Mouse (Mus musculus) urinary bladder, postnatal 4 days (tissue): Measurements from ENCODE around the gene Chd1.
"Not testable (repeated sequence)": the region's sequence is repeated elsewhere in the genome, so short reads cannot be mapped to it uniquely, and the experiment has no call there.

Experiments
- DNase-seq, 2 experiments: peaks; one replicate each; pipeline ENCODE4 v3.0.0; 2021 to 2022; ENCODE audit warnings: low spot score in 2 of 2

Gene Chd1

GRCm38 (mm10) chr17:15737346-15737917 lies 32.7 kb downstream of the Chd1 start:
- no peak for DNase-seq

GRCm38 (mm10) chr17:15741836-15742235 lies 37.1 kb downstream of the Chd1 start:
- no peak for DNase-seq

- no peak for DNase-seq
Observed at GRCm38 (mm10) chr17:15742953-15743352, 38.2 kb downstream of the Chd1 start.

- no peak for DNase-seq
Observed at GRCm38 (mm10) chr17:15743379-15743778, 38.6 kb downstream of the Chd1 start.

GRCm38 (mm10) chr17:15746696-15747095 lies 41.9 kb downstream of the Chd1 start:
- DNase-seq = no peak

- DNase-seq = no peak
Observed at GRCm38 (mm10) chr17:15748022-15748421, 43.3 kb downstream of the Chd1 start.

- DNase-seq = not testable (repeated sequence)
Observed at GRCm38 (mm10) chr17:15751264-15751663, 46.5 kb downstream of the Chd1 start.

- no peak for DNase-seq
Observed at GRCm38 (mm10) chr17:15761191-15761590, 56.4 kb downstream of the Chd1 start.

GRCm38 (mm10) chr17:15769081-15769724 lies 64.4 kb downstream of the Chd1 start:
- no peak for DNase-seq

- DNase-seq = no peak
Observed at GRCm38 (mm10) chr17:15773956-15774355, 69.2 kb downstream of the Chd1 start.

- no peak for DNase-seq
Observed at GRCm38 (mm10) chr17:15774565-15775215, 69.9 kb downstream of the Chd1 start.

GRCm38 (mm10) chr17:15776349-15776748 lies 71.6 kb downstream of the Chd1 start:
- DNase-seq = no peak

- no peak for DNase-seq
Observed at GRCm38 (mm10) chr17:15777979-15778378, 73.2 kb downstream of the Chd1 start.

GRCm38 (mm10) chr17:15787036-15787435 lies 82.3 kb downstream of the Chd1 start:
- DNase-seq = no peak

- no peak for DNase-seq
Observed at GRCm38 (mm10) chr17:15790716-15791115, 85.9 kb downstream of the Chd1 start.

GRCm38 (mm10) chr17:15799195-15799793 lies 94.5 kb downstream of the Chd1 start:
- DNase-seq = no peak

- DNase-seq = no peak
Observed at GRCm38 (mm10) chr17:15804008-15804812, 99.4 kb downstream of the Chd1 start.

- DNase-seq = no peak
Observed at GRCm38 (mm10) chr17:15807295-15807984, 102.7 kb downstream of the Chd1 start.

- no peak for DNase-seq
Observed at GRCm38 (mm10) chr17:15808015-15808414, 103.2 kb downstream of the Chd1 start.

- DNase-seq = no peak
Observed at GRCm38 (mm10) chr17:15808468-15809374, 104.0 kb downstream of the Chd1 start.
